Mouse (Mus musculus) spleen, adult 18-20 months (tissue): ENCODE results near the gene Nudt2.
A peak's percentile ranks its signal among the peaks of the same experiment; 100 is the strongest.
"Not testable (repeated sequence)": the region's sequence is repeated elsewhere in the genome, so short reads cannot be mapped to it uniquely, and the experiment has no call there.

Experiments used
- DNase-seq, 2 experiments: peaks; one replicate each; pipeline ENCODE4 v3.0.0; 2022; ENCODE audit warnings: mixed read lengths in 2 of 2

Gene Nudt2

DNA sequence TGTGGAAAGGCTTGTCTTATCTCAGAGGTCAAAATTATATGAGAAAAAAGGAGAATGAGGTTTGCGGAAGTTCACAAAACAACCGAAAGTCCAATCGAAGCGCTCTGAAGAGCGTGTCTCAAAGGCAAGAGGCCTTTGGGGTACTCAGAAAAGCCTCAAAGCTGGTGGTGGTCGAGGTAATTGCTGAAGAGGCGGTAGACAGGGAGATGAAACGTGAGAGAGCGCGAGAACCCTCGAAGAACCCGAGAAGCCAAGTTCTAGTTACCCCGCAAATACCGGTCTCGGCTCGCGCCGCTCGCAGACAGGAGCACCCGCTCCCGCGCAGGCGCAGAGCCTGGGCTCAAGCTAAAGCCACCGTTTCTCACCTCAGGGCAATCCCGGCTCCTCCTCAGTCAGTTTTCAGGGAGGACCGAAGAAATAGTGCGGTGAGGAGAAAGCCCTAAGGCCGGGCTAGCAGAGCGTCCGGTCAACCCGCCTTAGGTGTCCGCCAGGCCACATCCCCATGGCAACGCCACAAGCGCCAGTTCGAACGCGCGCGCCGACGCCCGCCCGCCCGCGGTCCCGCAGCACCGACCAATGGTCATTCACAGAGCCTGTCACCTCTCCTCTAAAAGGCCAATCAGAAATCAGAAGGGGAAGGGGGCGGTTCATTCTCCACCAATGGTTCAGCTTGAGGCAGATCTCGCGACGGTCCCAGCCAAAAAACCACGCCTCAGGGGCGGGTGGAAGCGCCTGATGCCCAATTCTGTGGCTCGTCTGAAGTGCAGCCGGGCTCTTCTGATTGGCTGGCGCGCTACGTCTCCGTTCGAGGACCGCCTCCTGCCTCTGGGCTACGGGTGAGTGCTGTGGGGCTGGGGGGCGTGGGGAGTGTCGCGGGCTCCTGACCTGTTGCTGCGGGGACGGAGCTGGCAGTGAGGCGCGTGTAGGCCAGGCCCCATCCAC lies at the start of gene Nudt2, which contains the start of gene Kif24:
TSS of gene Nudt2 (plus strand) at position 807 of the 942 bp plus-strand sequence.
TSS of gene Kif24 (minus strand) at position 543 of the 942 bp plus-strand sequence.
- DNase-seq, result peak; percentile 90 to 94

- no peak for DNase-seq
Measured at GRCm38 (mm10) chr4:41416966-41417365, 48.0 kb upstream of the Nudt2 start.

DNA sequence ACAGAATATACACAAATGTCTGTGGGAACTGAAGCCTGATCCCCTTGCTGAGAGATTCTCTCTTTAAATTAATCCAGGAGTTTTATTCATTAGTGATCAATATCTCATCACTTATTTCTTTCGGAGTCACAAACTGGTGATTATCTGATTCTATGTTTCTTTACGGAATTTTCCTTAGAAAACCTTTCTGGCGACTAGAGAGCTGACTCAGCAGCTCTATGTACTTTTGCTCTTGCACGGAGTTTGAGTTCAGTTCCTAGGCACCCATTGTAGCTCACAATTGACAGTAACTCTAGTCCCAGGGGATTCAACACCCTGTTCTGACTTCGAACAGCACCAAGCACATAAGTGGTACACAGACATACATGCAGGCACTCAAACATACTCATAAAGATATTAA lies 26.0 kb upstream of the Nudt2 start:
- DNase-seq, result no peak

DNA sequence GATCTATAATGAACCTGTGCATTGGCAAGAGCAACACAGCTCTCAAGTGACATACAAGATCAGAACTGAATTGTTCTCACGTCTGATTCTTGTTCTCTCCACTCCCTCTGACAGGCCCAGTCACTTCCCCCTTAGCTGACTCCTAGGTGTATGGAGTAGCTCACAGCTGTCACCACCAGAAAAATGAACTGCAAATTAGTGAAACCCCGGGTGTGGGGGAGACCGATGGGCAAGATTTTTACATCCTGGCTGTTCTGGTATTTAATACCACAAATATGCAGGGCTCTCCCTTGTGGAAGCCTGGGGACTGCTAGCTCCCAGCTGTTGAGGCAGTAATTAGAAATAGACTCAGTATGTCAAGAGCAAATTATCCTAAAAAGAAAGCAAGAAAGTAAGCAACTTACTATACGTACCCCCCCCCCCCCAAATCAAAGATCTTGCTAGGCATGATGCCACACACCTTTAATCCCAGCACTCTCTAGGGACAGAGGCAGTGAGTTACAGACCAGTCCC lies 22.1 kb upstream of the Nudt2 start:
- DNase-seq, result no peak

- DNase-seq, result no peak
Measured at GRCm38 (mm10) chr4:41447595-41447994, 17.4 kb upstream of the Nudt2 start.

DNA sequence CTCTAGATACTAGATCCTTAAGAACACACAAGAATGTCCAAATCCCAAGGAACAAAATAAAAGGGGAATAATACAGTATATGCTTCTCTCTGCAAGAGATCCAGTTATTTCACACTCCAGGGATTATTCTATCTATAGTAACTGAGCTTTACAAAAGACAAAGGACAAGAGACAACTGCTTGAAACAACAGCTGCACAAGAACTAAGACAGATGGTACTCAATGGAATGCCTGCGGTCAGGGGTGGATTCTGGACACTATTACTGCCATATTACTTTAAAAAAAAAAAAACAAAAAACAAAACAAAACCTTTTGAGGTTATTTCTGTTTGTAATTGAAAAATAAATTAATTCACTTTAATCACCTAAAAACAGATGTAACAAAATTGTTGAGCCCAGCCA lies 4.3 kb upstream of the Nudt2 start:
- no peak for DNase-seq

- DNase-seq, result not testable (repeated sequence)
Measured at GRCm38 (mm10) chr4:41463051-41463738, 1.8 kb upstream of the Nudt2 start.

GRCm38 (mm10) chr4:41465287-41465665 lies 325 bp downstream of the Nudt2 start:
- no peak for DNase-seq

GRCm38 (mm10) chr4:41468396-41469080 lies 3.6 kb downstream of the Nudt2 start:
- DNase-seq, result peak; percentile 13 to 47

- no peak for DNase-seq
Measured at GRCm38 (mm10) chr4:41469199-41469598, 4.2 kb downstream of the Nudt2 start.

- no peak for DNase-seq
Measured at GRCm38 (mm10) chr4:41470051-41470683, 5.2 kb downstream of the Nudt2 start.

- DNase-seq, result no peak
Measured at GRCm38 (mm10) chr4:41470684-41471383, 5.9 kb downstream of the Nudt2 start.

DNA sequence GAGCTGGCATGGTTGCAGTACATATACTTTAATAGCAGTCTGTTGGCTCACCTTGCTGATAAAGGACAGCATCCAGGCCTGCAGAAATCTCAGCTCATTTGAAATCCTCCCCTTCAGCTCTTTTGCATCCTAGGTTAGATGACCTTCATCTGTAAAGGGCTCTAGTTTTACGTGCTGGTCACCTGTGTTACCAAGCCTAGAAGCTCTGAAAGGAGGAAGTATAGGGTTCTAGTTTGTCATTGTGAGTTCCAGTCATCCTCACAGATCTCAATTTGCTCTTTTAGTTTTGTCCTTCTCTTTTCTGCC lies 6.4 kb downstream of the Nudt2 start:
- DNase-seq, result no peak

DNA sequence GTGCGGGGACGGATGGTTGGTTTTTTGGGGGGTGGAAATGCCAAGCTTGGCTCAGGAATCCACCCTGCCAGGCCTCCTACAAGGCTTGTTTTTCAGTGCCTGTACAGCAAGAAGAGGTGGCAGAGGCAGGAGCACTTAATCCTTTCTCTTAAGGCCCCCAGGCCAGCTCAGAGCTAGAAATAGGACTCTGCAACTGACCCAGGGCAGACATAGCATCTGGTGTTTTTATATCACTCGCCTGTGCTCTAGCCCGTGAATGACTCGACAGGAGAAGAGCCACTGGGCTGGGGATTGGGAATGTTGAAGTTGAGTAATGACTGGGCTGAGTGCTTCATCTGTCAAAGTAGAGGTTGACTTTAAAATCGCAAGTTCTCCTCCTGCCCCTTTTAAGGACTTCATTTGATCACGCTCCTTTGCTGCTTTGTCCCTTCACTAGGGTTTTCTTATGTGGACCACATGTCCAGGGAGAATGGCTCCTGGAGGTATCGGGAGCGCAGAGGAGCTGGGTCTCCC lies 12.8 kb downstream of the Nudt2 start:
- DNase-seq, result no peak

DNA sequence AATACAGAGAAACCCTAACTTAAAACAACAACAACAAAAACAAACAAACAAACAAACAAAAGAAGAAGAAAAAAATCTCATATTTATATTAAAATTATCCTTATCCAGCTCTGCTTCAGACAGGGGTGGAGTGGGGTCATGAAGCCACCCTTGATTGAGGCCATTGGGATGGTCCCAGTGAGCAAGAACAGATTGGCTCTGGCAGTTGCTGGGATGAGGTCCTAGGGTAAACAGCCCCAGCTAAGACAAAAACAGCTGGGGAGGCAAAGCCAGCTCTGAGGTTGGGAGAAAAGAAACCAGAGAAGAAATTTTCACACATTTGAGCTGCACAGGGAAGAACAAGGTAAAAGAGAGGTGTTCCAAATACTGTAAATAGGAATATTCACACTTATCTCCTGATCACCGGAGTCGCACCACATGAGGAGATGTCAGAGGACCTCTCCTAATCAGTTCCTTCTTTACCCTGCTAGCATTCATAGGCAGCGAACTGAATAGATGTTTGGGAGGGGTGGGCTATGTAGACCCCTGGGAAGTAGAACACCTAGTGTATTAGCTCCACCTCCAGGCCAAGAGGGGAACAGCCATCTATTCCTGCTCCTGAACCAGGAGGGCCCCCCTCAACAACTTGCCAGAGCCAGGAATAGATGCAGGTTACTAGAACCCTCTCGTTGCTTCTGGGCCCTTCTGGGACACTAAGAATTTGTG lies 14.0 kb downstream of the Nudt2 start:
- DNase-seq, result no peak

DNA sequence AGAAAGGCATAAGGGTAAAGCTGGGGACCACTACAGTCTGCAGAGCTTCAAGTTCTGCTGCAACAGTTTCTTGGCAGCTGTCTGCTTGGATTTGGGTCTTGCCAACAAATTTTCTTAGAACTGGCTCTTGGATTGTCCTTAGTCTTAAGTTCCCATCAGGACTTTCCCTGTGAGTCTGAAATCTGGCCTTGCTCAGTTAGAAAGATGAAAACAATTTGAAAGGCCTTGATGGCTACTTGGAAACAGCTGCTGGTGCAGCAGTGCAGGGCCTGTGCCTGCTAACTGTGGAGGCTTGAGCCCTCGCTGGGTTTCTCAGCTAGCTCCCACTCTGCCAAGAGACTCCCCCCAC lies 14.5 kb downstream of the Nudt2 start:
- no peak for DNase-seq

DNA sequence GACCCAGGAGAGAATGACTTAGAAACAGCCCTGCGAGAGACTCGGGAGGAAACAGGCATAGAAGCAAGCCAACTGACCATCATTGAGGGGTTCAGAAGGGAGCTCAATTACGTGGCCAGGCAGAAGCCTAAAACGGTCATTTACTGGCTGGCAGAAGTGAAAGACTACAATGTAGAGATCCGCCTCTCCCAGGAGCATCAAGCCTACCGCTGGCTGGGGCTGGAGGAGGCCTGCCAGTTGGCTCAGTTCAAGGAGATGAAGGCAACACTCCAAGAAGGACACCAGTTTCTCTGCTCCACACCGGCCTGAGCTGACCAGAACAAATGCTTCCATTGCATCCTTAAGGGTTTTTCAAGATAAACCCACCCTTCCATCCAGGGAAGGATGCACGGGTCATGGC lies 15.3 kb downstream of the Nudt2 start:
- DNase-seq, result no peak

- no peak for DNase-seq
Measured at GRCm38 (mm10) chr4:41481601-41482017, 16.7 kb downstream of the Nudt2 start.

DNA sequence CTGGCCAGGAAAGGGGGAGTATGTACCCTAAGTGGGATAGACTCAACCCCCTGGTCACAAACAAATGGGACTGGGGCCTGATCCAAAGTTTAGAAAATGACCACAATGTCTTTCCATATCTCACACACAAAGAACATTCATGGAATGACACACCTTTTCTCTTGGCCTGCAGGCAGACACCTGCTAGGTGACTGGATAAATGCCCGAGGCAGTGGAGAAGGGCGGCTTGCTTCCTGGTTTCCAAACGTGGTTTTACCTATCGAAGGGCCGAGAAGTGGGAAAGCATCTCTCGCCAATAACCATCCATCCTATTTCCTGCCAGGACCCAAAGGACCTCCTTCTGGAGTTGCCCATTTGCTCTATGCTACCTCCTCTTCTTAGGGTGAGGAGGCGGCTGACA lies 28.0 kb downstream of the Nudt2 start:
- DNase-seq, result no peak

- no peak for DNase-seq
Measured at GRCm38 (mm10) chr4:41493464-41494116, 28.6 kb downstream of the Nudt2 start.

DNA sequence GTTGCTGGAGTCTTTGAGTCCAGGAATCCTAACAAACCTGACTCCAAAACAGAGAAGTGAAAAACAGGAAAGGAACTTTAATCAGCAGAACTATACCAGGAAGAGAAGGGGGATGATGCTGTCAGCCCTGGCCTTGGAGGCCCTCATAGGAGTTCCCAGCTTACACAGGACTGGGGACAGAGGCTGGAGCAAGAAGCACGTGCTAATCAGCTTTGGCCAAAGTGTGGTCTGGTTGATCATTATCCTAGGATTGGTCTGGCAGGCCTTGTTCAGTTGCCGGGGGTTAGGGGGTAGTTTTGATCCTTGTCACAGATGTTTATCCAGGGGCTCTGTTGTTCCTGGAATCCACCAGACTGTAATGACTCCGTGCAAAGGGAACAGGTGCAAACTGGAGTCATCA lies 29.4 kb downstream of the Nudt2 start:
- DNase-seq, result no peak
